Comparison of ENCODE assay signal across 9 mouse cellular contexts in the genomic region with DNA sequence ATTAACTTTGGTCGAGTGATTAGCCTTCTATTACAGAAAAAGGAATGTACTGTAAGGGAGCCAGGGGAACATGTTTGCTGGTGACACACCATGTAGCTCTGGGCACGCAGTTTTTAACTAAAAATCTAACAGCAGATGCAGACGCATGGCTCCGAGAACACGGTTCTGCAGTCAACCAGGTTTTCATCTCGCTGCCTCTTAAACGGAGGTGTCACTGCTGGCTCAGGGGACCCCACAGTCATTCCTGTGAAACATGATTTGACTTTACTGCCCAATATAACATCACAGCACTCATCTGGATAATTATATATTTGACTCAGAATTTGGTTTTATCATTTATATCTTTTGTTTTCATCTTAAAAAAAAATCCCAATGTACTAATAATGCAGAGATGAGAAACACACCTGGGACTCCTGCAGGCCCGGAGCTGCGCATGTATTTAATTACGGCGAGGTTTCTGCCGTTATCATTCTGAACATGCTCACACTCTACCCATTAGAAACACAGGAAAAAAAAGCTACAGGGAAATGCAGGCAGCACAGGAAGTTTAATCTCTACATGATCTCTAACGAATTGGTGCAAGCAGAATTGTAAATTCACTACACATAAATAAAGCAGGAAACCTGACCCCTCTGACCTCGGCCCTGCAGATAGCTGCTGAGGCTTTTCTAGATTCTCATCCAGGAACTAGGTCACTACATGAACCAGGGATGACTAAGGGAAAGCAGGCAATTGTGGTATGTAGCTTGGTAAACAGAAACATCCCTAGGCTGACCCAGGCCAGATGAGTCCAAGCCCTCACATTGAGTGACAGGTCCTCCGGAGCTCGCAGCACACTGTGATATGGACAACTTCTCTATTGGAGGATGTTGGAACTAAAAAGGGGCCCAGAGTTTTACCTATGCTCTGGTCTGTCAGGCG.
DNase-seq lines count a peak whose midpoint lies in the region; ATAC-seq and TF ChIP-seq lines count a peak whose summit lies in the region.
"Had no signal": no experiment of that assay in that cellular context is flagged by ENCODE, and none has a peak within 500 bp of the region (broad histone marks: within the 10 kb centered on the region; RNA-seq: fewer than 3 reads in every experiment).

No protein-coding gene starts in this region.

- no peak for DNase-seq in heart, adult 2 months
- DNase-seq in heart, postnatal 36 days: no peak
- no peak for DNase-seq in neural tube, embryonic 10.5 days (ENCODE audit: extremely low spot score, low spot score)
- DNase-seq in ovary, postnatal 10 days (ENCODE audit: low spot score): no peak
- DNase-seq: cerebellum, postnatal 25 days had no signal

- 46% methylated on average over 17 of the region's 17 CpGs for WGBS in heart, adult 2 months
- WGBS in neural tube, embryonic 13.5 days: 52% methylated on average over 17 of the region's 17 CpGs
- 44% methylated on average over 17 of the region's 17 CpGs for WGBS in hindbrain, embryonic 16.5 days

- H3K36me3 ChIP-seq in heart, adult 2 months (ENCODE audit: control insufficient read depth, insufficient read depth, low read length): no peaks in the 10 kb centered on the region
- H3K36me3 ChIP-seq in neural tube, embryonic 13.5 days: no peaks in the 10 kb centered on the region
- H3K36me3 ChIP-seq in hindbrain, embryonic 16.5 days (ENCODE audit: control insufficient read depth, insufficient read depth, low read length): no peaks in the 10 kb centered on the region
- H3K36me3 ChIP-seq: liver, embryonic 15.5 days had no signal

- no peak overlapping the region; the same call in 1 of the 2 replicates for H3K4me2 ChIP-seq in neural tube, embryonic 13.5 days
- H3K4me2 ChIP-seq in hindbrain, embryonic 16.5 days (ENCODE audit: low read length): peak overlapping the region; percentile 39
- H3K4me2 ChIP-seq: liver, embryonic 15.5 days had no signal

- no peak overlapping the region for H3K9ac ChIP-seq in heart, adult 2 months (ENCODE audit: low read depth, low read length)
- no peak overlapping the region for H3K9ac ChIP-seq in neural tube, embryonic 13.5 days
- no peak overlapping the region for H3K9ac ChIP-seq in hindbrain, embryonic 16.5 days (ENCODE audit: low read depth, low read length)
- H3K9ac ChIP-seq: liver, embryonic 15.5 days had no signal

- TF ChIP-seq POLR2A in heart, adult 2 months (IDR thresholded peaks at IDR 0.05; ENCODE audit: insufficient read depth, low read depth, low read length): no peak

- ATAC-seq in neural tube, embryonic 13.5 days (ENCODE audit: low read depth): peak; percentile 43; the same call in 1 of the 2 replicates
- ATAC-seq in hindbrain, embryonic 16.5 days: peak; percentile 64
- ATAC-seq in granulocyte monocyte progenitor cell, adult 5-6 weeks (replicated peaks; ENCODE audit: poor library complexity, severe bottlenecking): no peak

- peaks cover 2% of the 10 kb centered on the region; the same call in 1 of the 2 replicates for H3K79me2 ChIP-seq in heart, adult 2 months (replicated peaks; ENCODE audit: control insufficient read depth, insufficient read depth, low read length)

- H3K9me3 ChIP-seq in neural tube, embryonic 13.5 days: no peaks in the 10 kb centered on the region
- no peaks in the 10 kb centered on the region for H3K9me3 ChIP-seq in hindbrain, embryonic 16.5 days (ENCODE audit: control insufficient read depth, low read length)
- H3K9me3 ChIP-seq: liver, embryonic 15.5 days had no signal

- no peaks in the 10 kb centered on the region; the same call in 1 of the 2 replicates for H3K27me3 ChIP-seq in heart, adult 2 months (ENCODE audit: control insufficient read depth, insufficient read depth, low read length)
- H3K27me3 ChIP-seq in neural tube, embryonic 13.5 days: no peaks in the 10 kb centered on the region
- H3K27me3 ChIP-seq in hindbrain, embryonic 16.5 days (replicated peaks; ENCODE audit: control insufficient read depth, insufficient read depth, low read length): no peaks in the 10 kb centered on the region
- H3K27me3 ChIP-seq: liver, embryonic 15.5 days had no signal

- TF ChIP-seq EP300 in heart, adult 2 months (IDR thresholded peaks at IDR 0.05; ENCODE audit: insufficient read depth, low read depth, low read length): no peak

- intact Hi-C loops in heart, adult 2 months (cut with DNase I): no loop called here
- intact Hi-C loops in heart, postnatal 36 days (cut with DNase I): no loop called here

- peaks cover 4% of the 10 kb centered on the region; the same call in 1 of the 2 replicates for H3K4me1 ChIP-seq in heart, adult 2 months (ENCODE audit: control insufficient read depth, insufficient read depth, low read length)
- H3K4me1 ChIP-seq in neural tube, embryonic 13.5 days (replicated peaks): peaks cover 17% of the 10 kb centered on the region
- H3K4me1 ChIP-seq in hindbrain, embryonic 16.5 days (ENCODE audit: control insufficient read depth, insufficient read depth, low read depth, low read length): peaks cover 7% of the 10 kb centered on the region
- H3K4me1 ChIP-seq: liver, embryonic 15.5 days had no signal

- H3K4me3 ChIP-seq in heart, adult 2 months: no peak overlapping the region
- H3K4me3 ChIP-seq in neural tube, embryonic 13.5 days: no peak overlapping the region
- H3K4me3 ChIP-seq in hindbrain, embryonic 16.5 days (ENCODE audit: low read length): no peak overlapping the region
- H3K4me3 ChIP-seq: liver, embryonic 15.5 days had no signal

- no peak for TF ChIP-seq CTCF in heart, adult 2 months (IDR thresholded peaks at IDR 0.05)

- peak overlapping the region; percentile 17; the same call in 1 of the 2 replicates for H3K27ac ChIP-seq in heart, adult 2 months
- H3K27ac ChIP-seq in neural tube, embryonic 13.5 days (replicated peaks): 0 out of 2 replicates have a peak overlapping the region, but pooled peaks have one; percentile 43
- H3K27ac ChIP-seq in hindbrain, embryonic 16.5 days (ENCODE audit: low read depth, low read length): no peak overlapping the region; the same call in 1 of the 2 replicates
- H3K27ac ChIP-seq: liver, embryonic 15.5 days had no signal
